Mouse (Mus musculus): ENCODE results near the gene Sfxn3.

DNA sequence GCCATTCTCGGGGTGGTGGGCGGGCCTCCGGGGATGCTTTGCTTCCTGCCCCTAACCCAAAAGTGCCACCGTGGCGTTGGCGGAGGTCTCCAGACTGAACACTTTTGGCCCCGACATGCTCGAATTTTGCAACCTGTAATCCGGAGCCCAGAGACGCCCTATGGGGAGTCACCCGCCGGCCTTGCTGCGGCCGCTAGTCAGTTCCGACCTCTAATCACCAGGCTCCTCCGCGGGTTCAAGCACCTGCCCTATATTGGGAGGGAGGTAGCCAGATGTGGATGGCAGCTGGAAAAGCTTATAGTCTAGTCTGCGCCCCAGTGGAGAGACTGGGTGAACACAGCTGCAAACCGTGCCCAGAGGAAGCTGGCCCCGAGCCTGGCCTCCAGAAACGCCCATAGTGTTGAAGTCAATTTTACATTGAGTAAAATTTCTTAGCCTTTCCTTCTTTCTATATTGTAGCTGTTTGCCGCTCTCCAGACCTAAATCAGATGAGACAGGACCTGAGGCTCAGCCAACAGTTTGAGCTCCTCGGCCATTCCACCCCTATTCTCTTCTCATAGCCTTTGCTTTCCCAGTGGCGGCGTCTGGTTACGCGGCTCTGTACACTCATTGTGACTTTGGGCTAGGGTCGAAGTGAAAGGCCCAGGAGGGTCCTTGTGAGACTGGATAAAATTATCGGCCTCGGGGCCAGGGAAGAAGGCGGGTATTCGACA lies 28.2 kb downstream of the Sfxn3 start:
- TF ChIP-seq CTCF (IDR thresholded peaks at IDR 0.05; ENCODE audit: low read depth) (no peak; the same call in 1 of the 2 replicates), EP300 (IDR thresholded peaks at IDR 0.05; ENCODE audit: low read depth) (no peak)

Measured in liver, embryonic 14.5 days (tissue).